Mouse (Mus musculus) MN1 (cell line): ENCODE measurements around the gene Ankrd6.

Experiments used
- DNase-seq: peaks from one replicate; pipeline ENCODE4 v3.0.0-alpha.2; 2016; ENCODE audit warnings: low spot score

The Ankrd6 gene

DNA sequence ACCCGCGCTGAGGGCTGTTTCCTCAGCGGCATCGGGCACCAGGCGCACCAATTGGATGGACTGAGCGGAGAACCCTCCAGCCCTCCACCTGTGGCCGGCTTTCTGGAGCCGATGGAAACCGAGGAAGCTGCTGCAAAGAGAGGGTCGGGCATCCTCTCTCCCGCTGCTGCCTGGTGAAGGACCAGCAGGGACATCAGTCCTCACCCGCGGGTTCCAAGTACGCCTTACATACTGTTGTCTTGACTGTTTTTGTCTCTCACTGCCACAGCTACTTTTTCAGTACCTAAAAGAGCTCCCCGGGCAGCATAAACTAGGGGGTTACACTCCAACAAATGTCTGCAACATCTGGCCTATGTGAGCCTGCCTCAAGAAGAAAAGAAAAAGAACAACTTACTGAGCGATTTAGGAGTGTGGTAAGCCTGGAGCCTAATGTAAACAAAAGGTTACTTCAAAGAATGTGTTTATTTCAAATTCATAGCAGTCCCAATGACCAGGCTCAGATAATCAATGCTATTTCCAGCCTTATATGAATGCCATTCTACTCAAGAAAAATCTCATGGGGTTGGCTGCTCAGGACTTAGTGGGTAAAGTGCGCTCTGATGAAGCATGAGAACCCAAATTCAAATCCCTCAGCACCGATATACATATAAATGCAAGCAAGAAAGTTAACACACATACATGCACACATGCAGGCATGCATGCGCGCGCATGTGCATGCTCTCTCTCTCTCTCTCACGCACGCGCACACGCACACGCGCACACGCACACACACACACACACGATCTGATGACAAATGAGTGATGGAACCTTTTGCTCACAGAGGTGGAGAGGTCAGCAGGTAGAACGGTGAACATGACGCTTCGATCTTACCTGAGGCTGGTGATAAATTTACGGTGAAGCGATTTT lies 647 bp upstream of the Ankrd6 start:
- peak; percentile 29 for DNase-seq

DNA sequence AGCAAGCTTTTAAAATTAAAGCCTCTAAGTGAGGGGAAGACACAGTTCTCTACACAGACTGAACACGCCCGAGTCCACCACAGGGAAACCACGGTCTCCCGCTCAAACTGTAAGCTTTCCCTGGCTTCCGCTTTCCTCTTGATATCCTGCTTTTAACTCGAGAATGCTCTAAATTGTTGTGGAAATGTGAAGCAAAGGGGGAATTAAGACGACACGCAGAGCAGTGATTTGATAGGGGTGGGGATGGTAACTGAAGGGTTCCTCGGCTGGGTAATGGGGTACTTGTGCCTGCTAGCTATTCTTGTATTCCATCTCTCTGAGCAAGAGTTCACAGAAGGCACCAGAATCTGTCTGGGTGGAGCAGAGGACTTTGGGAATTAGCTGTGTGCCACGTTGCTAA lies 1.9 kb downstream of the Ankrd6 start:
- DNase-seq = no peak

DNA sequence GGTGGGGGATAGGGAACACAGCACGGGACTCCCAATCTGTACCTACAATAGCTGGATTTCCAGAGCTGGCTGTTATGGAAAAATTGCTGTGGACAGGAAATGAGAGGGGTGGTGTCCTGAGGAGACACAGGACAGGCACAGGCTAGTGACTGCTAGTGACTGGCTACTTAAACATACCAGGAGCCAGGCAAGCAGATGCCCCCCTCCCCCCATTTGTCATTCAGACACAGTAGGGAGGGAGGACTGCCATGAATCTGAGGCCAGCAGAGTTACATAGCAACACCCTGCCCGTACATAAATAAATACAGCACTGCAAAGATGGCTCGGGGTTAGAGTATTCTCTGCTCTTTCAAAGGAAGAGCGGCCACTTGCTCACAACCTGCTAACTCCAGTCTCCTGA lies 3.0 kb downstream of the Ankrd6 start:
- peak; percentile 40 for DNase-seq

DNA sequence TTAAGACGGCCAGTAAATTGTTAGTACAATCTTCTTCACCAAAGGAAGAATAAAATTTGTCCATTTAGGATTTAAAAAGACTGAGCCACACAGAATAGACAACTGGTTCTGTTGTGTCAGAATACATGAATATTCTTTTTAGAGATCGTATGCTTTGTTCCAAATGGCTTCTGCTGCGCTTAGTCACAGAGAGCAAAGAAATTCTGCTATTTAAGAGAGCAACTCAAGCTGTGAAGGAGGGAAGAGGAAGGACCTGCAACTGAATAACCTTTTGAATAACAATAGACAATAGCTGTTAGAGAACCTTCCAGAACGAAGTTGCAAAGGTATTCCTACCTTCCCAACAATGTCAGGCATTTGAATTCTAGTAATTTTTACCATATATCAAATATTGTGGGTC lies 9.7 kb downstream of the Ankrd6 start:
- no peak for DNase-seq

DNA sequence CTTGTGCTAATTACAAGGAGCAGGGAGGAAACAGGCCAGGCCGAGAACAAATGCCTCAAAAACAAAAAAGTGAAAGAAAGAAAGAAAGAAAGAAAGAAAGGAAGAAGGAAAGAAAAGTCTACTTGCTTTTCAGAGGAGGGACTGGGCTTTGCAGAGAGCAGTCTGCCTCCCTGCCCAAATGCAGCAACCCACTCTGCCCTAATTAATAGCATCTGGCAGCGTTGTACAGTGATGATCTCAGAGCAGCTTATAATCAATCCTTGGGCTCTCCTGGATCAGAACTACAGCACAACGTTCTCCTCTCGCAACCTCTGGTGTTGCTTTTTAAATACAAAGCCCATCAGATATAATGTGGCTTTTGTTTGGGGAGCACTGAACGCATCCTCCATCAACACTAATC lies 10.7 kb downstream of the Ankrd6 start:
- DNase-seq = peak; percentile 69

DNA sequence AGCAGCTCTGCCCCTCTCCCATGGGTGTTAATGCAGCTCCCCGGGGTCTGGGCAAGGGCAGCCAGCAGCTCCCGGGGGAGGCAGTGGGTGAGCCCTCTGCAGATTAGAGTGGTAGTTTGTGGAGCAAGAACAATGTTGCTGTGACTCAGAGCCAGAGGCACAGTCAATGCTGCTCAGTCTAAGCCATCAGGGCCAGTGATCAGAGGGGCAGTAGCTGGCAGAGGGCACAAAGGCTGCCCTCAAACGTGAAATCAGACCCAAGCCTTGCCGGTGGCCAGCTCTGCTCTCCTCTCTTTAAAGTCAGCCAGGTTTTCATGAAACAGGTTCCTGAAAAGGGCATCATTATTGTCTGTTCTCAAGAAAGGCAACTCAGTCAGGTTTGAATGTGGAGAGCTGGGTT lies 11.1 kb downstream of the Ankrd6 start:
- DNase-seq = peak; percentile 39

DNA sequence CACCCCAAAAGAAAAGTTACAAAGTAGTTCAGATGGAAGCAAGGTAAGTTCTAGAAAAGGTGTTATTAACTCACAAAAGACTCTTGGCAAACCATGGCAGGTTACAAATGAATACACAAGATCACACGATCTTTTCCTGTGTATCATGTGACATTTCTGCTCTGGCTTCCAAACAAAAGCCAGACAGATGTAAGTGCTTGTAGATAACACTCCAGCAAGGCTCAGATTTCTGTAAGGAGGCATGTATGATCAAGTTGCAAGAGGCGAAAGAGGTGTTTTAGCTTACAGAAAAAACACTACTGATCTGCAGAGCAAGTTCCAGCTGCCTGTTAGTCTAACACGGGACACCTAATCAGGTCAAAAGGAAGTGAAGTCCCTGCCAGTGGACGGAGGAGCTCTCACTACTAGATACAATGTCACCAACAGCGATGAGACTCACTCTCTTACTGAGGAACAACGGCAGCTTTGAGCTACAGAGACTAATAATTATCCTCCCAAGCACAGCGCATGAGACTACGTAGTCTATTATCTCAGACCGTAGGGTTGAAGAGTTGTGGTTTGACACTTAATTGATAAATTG lies 13.8 kb downstream of the Ankrd6 start:
- peak; percentile 51 for DNase-seq

DNA sequence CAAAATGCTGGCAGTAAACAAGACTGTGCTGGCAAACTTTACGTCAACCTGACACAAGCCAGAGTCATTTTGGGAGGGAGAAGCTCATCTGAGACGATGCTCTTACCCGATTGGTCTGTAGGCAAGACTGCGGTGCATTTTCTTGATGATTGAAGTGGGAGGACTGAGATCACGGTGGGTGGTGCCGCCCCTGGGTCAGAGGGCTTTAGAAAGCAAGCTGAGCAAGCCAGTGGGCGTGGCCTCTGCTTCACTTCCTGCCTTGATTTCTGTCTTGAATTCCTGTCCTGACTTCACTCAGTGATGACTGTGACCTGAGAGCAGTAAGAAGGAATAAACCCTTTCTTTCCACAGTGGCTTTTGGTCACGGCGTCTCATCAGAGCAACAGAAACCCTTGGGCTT lies 18.6 kb downstream of the Ankrd6 start:
- no peak for DNase-seq

DNA sequence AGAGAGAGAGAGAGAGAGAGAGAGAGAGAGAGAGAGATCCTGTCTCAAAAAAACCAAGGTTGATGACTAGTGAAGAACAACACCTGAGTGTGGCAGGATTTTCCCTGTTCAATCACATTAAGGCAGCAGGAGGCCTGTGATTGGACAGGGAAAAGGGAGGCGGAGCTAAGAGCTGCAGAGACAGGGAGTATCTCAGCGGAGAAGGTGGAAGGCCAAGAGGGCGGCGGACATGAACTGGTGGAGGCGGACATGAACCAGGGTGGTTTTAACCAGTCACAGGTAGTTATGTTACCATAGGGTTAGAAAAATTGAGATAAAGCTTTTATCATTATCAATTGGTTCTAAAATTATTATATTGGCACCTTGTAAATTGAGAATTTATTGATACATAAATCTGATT lies 20.9 kb downstream of the Ankrd6 start:
- DNase-seq = no peak

DNA sequence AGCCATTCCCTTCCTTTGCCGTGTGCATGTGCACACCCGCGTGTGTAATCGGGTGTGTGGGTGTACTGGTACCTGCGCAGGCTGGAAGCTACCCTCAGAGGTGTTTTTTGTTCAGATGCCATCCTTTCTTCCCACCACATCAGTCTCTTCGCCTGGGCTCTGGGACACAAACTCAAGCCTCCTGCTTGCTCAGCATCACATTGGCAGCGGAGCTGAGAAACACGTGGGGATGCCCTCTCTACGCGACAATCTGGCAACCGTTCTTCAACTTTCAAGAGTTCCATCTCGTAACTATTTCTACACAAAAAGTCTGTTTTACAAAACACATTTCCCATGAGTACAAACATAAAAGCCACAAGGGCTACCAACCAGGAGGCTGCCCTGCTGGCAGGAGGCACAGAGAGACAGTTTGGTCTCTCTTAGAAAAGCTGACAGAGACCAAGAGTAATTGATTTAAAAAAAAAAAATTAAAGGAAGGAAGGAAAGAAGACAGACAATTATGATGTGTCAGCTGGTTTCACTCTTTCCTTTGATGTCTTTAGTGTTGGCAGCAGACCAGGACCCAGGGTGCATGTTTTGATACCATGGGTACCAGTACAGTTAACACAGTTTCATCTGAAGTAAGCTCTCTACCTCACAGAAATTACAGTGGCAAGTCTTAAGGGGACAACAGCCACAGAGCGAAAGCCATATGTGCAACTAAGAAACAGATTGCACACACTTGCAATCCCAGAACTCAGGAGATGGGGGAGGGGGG lies 21.8 kb downstream of the Ankrd6 start:
- peak; percentile 71 for DNase-seq

DNA sequence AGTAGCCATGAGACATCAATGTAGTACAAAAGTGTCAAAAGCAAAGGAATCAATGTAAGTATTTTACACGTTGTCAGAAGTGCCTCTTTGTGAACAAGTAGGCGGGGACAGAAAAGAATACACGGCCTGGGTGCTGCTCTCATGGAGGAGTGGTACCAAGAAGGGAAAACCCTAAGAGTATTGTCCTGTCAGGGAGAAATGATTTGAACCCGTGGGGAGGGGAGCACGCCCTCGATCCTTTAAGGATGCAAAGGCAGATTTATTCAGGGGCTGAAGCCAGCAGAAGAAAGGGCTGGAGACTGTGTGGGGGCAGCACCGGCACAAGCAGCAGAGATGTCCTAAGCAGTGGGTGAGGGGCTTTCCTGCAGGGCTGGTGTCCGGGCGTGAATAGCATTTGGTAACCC lies 26.7 kb downstream of the Ankrd6 start:
- no peak for DNase-seq

DNA sequence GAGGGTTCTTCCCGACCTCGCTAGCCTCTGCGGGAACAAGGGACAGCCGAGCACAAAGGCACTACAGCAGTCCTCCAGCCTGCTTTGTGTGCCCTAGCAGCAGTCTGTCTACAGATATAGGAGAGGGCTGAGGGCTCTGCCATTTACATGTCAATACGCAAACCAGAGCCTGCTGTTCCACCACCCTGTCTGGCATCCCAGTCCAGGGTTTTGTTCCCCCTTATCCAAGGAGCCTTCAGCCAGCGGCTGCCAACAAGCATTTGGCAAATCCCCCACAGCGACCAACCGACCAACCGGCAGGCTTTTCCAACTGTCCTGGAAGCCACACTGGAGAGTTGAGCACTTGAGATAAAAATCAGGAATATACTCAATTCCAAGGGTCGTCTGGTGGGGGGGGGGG lies 27.2 kb downstream of the Ankrd6 start:
- DNase-seq = peak; percentile 56

DNA sequence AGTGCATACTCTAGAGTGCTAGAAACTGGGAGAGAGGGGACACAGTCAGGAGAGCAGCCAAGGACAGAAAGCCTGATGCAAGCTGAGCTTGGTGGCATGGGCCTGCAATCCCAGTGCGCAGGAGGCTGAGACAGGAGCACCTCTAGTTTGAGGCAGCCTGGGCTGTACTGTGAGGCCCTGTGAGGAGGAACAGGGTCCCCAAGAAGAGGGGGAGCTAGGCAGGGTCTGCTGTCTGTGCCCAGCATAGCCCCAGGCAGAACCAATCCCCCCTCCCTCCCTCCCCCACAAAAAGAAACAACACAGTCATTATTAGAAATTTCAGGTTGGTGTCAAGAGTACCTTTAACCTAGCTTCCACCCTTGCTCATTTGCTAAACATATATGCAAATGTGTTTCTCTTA lies 27.8 kb downstream of the Ankrd6 start:
- DNase-seq = no peak

DNA sequence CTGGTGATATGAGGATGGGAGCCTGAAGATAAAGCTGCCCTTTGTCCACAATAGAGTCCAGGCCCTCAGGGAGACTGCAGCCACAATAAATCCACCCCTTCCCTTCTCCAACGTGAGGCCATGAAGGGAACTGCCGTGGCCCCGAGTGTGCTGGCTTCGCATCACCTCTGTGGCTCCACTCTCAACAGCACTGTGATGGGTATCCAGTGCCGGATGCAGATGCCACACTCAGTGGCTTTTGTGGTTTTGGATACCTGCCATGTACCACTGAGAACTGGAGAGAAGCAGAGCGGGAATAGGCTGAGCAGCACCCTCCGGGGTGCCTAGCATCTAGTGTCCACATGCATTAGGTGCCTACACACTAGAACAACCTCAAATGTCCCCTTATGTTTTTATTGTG lies 29.8 kb downstream of the Ankrd6 start:
- peak; percentile 31 for DNase-seq

DNA sequence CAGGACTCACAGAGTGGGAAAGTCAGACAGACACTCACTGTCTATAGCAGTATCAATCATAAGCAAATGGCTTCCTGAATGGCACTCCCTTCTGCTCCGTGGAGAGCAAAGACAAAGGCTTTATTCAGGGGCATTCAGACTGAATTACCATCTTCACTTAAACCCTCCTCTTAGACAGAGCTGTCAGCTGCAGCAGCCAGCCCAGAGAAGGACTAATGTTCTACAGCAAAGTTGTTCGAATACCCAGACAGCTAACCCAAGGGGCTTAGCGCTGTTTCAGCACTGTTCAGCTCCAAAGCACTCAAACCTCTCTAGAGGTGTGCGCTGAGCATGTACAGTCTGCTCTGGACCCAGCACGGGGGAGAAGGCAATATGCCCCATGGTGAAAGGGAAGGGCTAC lies 32.1 kb downstream of the Ankrd6 start:
- DNase-seq = no peak

DNA sequence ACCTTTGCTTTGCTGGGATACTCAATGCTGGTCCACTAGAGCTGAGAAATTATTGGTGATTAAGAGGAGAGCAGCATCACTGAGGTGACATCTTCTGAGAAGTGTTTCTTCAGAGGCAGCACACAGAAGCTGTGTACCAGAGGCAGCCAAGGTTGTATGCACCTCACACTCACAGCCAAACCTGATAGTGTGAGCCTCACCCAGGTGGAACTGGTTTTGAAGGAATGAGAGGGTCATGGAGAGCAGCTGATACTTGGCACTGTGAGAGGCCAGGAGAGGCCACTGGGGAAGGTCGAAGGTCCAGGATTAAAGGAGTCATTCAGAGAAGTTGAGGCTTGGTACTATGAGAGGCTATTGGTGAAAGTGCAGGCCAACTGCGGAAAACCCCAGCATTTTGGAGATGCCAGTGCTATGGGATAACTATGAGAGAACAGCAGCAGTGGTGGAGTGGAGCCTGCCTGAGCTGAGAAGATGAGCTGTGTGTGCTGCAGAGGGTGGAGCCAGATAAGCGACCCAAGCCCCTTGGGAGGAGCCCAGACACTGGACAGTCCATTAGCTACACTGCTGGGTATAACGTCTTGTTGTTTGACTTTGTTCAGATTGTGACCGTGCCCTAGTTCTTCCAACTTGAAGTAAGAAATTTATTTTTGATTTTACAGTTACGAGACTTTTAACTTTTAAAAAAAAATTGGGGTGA lies 33.8 kb downstream of the Ankrd6 start:
- no peak for DNase-seq

DNA sequence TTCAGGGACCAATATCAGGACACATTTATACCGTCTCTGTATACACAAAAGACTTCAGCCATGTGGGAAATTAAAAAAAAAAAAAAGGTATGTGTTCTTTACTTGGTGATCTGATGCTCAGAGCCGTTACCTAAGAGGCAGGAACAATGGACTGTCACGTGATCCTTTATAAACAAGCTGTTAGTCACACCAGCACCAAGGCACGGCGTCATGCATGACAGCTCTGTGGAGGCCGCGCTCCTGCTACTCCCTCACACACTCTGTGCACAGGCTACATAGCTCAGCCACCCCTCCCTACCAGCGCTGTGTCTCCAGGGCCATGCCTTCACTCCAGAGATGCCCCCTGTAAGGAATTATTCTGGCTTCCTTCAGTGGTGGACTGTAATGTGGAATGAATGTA lies 34.7 kb downstream of the Ankrd6 start:
- DNase-seq = peak; percentile 49

DNA sequence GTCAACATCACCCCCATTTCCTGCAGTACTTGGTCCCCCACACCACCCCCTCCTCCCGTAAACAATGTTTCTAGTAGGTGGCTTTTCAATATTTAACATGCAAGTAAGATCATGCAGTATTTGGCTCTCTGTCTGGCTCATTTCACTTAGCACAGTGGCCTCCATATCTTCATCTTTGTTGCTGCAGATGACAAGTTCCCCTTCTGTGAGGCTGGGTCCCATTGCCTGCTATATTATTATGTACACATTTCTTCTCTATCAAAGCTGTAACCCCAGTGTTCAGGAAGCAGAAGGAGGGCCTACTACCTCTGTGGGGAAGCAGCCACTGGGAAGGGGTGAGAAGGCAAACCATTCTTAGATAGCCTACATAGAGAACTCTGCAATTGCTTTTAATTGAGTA lies 40.6 kb downstream of the Ankrd6 start:
- DNase-seq = no peak

DNA sequence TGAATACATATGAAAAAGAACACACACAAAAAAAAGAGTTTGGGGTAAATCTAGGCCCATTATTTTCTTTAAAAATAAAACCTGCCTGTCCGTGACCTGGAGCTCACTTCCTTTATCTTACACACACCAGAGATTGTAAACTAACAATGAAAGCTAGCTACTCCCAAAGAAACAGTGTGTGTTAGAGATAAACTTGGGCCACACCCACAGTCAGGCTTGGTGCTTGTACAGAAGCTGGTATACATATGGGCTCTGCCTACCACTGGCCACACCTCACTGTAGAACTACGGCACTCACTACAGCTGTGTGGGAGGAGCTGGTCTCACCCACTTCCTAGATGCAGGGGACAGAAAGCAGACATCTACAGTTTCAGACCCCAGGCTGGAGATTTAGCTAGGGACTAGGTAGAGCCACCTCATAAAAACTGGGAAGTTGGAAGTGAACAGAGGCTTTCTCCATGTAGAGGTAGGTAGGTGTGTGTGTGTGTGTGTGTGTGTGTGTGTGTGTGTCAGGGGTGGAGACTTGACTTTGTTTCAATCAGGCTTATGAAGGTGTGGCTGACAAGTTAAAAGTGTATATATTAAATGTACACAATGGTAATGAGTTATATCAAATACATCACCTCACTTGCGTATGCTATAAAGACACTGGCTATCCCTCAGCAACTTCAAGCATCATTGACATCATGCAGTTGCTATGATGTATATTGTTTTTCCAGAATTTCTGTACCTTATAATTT lies 41.2 kb downstream of the Ankrd6 start:
- no peak for DNase-seq

DNA sequence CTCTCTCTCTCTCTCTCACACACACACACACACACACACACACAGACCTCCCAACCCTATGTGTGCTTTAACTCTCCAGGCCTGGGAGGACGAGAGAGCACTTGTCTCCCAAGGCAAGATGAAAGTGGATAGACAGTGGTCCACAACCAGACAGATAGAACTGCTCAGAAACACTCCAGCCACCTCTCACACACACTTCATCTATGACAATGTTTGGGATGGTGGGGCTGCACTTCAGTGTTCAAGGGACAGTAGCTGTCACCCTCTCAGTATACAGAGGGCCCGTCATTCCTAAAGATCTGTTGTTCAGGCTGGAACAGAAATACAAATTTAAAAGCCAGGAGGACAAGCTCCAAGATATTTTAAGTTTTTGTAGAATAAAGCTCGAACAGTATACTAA lies 43.0 kb downstream of the Ankrd6 start:
- DNase-seq = no peak

DNA sequence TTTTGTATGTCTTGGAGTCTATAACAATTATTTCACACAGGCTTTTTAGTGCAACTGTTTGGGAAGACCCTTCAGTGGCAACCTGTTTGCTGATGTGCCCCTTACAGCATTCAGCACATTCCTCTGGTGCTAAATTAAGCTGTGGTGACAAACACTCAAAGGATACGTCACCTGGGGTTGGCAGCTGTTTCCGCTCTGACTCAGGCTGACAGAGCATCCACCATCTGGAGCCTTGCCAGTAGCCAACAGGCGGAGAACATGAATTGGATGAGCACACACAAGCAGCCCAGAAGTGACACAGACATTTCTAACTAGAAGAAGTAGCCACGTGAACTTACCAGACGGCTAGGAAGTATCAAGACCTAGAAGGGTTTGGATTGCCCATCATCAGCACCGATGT lies 44.0 kb downstream of the Ankrd6 start:
- DNase-seq = peak; percentile 88

DNA sequence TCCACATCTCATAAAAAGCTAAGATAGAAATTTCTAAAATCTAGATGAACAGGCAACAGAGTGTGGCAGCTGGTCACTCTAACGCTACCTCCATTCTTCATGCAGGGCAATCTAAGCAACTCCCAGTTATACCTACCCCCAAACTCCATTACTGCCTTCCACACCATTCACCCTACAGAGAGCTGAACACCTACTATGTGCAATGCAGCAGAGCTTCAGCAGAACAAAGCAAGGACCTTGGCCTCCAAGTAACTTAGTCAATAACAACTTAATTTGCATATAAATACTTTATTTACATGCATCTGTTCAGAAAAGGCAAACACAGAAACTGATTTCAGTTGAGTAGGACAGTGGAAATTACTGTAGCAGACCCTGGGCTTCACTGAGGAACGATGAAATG lies 44.7 kb downstream of the Ankrd6 start:
- DNase-seq = no peak
